Mouse (Mus musculus) neural tube, embryonic 14.5 days (tissue): Measurements from ENCODE around the gene Tmem141. TPM values are rescaled to one million over a fixed set of nuclear protein-coding genes. Genes with fewer than 3 reads are reported as not detected.

Source experiments
- ATAC-seq: fragments of 200-750 bp; cut with Nextera tagmentation; 2 replicates; pipeline ENCODE4 v1.8.0; 2017; ENCODE audit warnings: low read depth, mild to moderate bottlenecking, moderate TSS enrichment, moderate library complexity
- H3K27ac ChIP-seq: fragments of 300-500 bp; sonication (generic); 2 replicates; pipeline ENCODE4 v1.5.1; 2014; ENCODE audit warnings: low read depth, mild to moderate bottlenecking, control low read depth, low read length, moderate library complexity, mixed read lengths
- H3K27me3 ChIP-seq: fragments of 300-500 bp; sonication (generic); 2 replicates; pipeline ENCODE4 v1.6.1; 2014; ENCODE audit warnings: low read length; ENCODE audit not compliant: control insufficient read depth, insufficient read depth
- H3K36me3 ChIP-seq: fragments of 300-500 bp; sonication (generic); 2 replicates; pipeline ENCODE4 v1.6.1; 2014; ENCODE audit warnings: low read length, mixed read lengths; ENCODE audit not compliant: control insufficient read depth, insufficient read depth
- H3K4me1 ChIP-seq: fragments of 300-500 bp; sonication (generic); 2 replicates; pipeline ENCODE4 v1.6.1; 2014; ENCODE audit warnings: low read length; ENCODE audit not compliant: control insufficient read depth, insufficient read depth
- H3K4me2 ChIP-seq: fragments of 300-500 bp; sonication (generic); 2 replicates; pipeline ENCODE4 v1.6.1; 2014; ENCODE audit warnings: mild to moderate bottlenecking, low read depth, low read length, control low read depth
- H3K4me3 ChIP-seq: fragments of 300-500 bp; sonication (generic); 2 replicates; pipeline ENCODE4 v1.5.1; 2014; ENCODE audit warnings: low read depth, low read length, control low read depth, mixed read lengths
- H3K9ac ChIP-seq: fragments of 300-500 bp; sonication (generic); replicated peaks from 2 replicates; pipeline ENCODE4 v1.6.1; 2014; ENCODE audit warnings: low read depth, mild to moderate bottlenecking, control low read depth, low read length, mixed read lengths
- H3K9me3 ChIP-seq: fragments of 300-500 bp; sonication (generic); 2 replicates; pipeline ENCODE4 v1.6.1; 2016; ENCODE audit warnings: low read length; ENCODE audit not compliant: control insufficient read depth
- WGBS: fragments of 180-500 bp; shearing (Covaris S2); extraction: QIAGEN DNeasy Blood & Tissue Kit; methylation state at CpG from one replicate; pipeline ENCODE4 v1.1.7; 2014; 5-methylcytosine and 5-hydroxymethylcytosine counted together
- polyA plus RNA-seq: library from polyadenylated mRNA; unstranded; fragments of >200 nt; fragmentation: Nextera tagmentation; extraction: Ambion mirVana; gene quantifications from 2 replicates; pipeline ENCODE4 v1.2.1, GENCODE M21; 2014

The Tmem141 gene
- polyA plus RNA-seq, 1 experiment from 2014 or later, result 55.3 TPM

DNA sequence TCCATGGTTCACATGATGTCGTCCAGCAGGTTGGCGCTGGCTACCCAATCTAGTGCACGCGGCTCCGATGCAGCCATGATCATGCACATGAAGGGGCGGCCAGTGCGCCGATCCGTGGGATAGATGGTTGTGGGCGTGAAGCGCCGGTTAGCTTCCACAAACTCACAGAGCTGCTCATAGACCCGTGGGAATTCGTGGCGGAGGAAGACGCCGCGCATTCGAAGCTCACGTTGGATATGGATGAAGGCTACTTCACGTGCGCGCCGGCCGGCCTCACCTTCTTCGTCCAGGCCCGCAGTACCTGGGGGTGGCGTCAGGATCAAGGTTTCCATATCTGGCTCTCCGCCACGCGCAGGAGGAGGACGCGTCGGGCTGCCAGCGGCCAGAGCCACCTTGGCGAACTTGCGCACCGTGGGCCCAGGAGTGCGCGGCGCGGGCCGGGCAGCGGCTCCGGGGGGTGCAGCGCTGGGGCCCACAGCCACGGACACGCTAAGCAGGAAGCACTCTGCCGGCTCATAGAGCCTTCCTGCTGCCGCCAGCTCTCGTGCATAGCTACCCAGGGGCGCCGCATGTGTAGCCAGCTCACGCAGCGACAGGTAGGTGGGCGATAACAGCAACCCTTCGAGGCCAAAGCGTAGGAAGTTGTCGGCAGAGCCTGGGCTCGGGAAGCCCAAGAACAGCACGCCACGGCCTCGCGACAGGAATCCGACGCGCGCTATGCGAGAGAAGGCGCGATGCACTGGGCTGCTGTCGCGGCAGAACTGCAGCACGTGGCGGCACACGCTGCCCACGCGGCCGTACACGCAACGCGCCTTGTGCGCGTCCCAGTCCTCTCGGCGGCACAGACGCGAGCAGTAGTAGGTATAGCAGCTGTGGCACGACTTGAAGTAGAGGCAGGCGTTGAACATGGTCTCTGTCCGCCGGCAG lies 44.6 kb downstream of the Tmem141 start:
- H3K4me2 ChIP-seq, result peak overlapping the region; percentile 27
- 13% methylated on average over 91 of the region's 92 CpGs for WGBS
- H3K9ac ChIP-seq, result no peak overlapping the region
- peaks cover 41% of the 10 kb centered on the region for H3K27me3 ChIP-seq
- peaks cover 46% of the 10 kb centered on the region for H3K4me1 ChIP-seq
- no peaks in the 10 kb centered on the region for H3K9me3 ChIP-seq
- peaks cover 3% of the 10 kb centered on the region; the same call in 1 of the 2 replicates for H3K36me3 ChIP-seq
- H3K27ac ChIP-seq, result no peak overlapping the region
- no peak for ATAC-seq
- peak overlapping the region; percentile 16; the same call in 1 of the 2 replicates for H3K4me3 ChIP-seq

DNA sequence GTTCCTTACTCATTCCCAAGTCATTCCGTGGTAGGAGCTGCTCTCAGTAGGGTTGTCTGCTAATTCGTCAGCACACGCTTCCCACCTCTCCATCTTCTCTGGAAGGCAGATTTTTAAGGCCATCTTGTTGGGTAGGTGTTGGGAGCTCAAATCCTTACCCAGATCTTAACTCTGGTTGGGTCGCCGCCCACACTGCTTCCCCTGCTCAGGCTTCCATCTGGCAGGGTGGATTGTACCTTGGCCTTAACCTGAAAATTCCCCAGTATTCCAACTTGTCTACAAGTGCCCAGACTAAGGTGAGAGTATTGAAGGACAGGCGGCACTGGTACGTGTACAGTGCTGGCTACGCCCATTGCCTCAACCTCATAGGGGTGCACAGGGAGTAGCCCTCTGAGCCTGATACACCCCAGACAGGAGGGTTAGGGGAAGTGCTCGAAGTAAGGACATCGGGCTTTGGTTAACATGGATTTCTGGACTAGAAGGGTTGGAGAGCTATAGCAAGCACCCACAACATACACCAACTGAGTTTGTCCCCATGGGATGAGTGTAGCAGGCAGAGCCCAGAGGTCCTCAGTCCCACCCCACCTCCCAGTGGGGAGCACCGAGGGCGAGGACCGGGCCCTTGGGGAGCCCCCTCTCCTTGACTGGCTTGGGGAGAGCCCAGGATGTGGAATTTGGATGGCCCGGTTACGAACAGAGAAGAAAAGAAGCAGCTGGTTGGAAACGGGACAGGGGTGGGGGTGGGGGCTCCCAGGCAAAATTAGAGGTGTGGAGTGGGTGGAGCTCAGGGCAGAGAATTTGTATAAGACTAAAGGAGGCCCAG lies 45.6 kb downstream of the Tmem141 start:
- H3K36me3 ChIP-seq, result peaks cover 3% of the 10 kb centered on the region; the same call in 1 of the 2 replicates
- H3K27ac ChIP-seq, result no peak overlapping the region
- ATAC-seq, result no peak
- no peak overlapping the region for H3K9ac ChIP-seq
- WGBS, result 78% methylated on average over 16 of the region's 16 CpGs
- peaks cover 39% of the 10 kb centered on the region for H3K4me1 ChIP-seq
- no peak overlapping the region for H3K4me3 ChIP-seq
- H3K9me3 ChIP-seq, result no peaks in the 10 kb centered on the region
- H3K27me3 ChIP-seq, result peaks cover 41% of the 10 kb centered on the region
- H3K4me2 ChIP-seq, result no peak overlapping the region

DNA sequence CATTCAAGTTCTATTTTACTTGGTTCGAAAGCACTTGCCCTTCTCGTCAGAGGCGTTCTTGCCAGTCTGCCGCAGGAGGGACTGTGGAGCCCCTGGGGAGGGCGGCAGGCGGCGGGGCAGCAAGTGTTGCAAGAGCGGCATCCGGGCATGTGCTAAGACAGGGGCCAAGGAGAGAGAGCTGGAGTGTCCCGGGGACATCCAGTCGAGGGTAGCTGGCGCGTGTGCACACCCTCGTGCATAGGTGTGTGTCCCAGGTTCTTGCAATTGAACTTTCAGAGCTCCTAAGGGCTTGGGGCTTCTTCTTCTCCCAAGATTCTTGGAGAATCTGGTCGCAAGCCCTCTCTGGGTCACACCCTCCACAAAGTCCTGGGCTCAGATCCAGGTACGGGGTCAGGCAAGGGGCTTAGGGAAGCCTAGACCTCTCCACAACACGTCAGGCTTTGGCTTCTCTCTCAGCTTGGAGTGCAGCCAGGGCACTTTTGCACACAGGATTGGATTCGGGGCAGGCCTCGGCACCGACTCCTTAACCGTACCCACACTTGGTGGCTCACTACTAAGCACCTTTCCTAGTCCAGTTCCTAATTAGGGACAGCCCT lies 46.3 kb downstream of the Tmem141 start:
- WGBS, result 16% methylated on average over 21 of the region's 21 CpGs
- peaks cover 34% of the 10 kb centered on the region for H3K4me1 ChIP-seq
- peak; percentile 11; the same call in 1 of the 2 replicates for ATAC-seq
- H3K9me3 ChIP-seq, result no peaks in the 10 kb centered on the region
- peak overlapping the region; percentile 45 for H3K4me3 ChIP-seq
- H3K27me3 ChIP-seq, result peaks cover 40% of the 10 kb centered on the region
- peak overlapping the region; percentile 66 for H3K4me2 ChIP-seq
- H3K36me3 ChIP-seq, result peaks cover 3% of the 10 kb centered on the region; the same call in 1 of the 2 replicates
- H3K27ac ChIP-seq, result peak overlapping the region; percentile 82
- peak overlapping the region; percentile 58 for H3K9ac ChIP-seq

DNA sequence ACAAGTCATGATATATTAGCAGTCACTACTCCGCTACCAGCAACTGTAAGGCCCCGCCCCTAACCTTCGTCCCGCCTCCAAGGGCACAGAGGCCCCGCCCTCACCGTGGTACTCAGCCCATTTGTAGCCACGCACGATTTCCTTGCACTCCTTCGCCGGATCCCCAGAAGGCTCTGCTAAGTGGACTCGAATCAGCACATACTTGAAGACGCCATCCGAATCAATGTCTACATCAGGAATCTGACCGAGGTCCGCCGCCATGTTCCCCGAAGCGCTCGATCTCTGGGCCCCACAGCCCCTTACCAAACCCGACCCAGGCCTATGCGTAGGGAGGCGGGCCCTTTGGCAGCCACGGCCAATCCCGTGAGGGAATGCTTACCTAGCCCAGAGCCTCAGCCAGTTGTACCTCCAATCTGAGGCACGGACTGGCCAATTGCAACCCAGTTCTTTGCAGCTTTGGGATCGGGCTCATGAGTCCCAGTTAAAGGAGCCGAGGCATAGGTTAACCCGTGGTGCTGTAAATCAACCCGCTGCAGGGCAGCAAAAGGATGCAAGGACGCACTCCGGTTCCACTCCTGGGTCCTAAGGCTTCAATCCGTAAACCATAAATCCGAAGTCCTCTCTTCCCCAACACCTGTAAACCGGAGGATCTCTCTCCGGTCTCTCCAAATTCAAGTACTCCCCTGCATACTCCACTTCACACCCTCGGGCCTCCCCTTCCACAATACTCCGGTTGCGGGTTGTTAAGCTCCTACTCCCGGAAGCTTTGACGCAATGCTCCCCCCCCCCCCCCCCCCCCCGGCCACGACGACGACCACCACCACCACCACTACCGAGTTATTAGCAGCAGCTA lies 47.0 kb downstream of the Tmem141 start, which contains the start of the genes Mamdc4 and Phpt1:
Gene Mamdc4, minus strand, starts transcription at position 267 of the 853 bp plus-strand sequence.
Gene Phpt1, minus strand, starts transcription at position 646 of the 853 bp plus-strand sequence.
- Histone ChIP-seq H3K9me3 (no peaks in the 10 kb centered on the region), H3K27me3 (peaks cover 33% of the 10 kb centered on the region), H3K9ac (peak within 1 kb of the TSS; percentile 58), H3K27ac (peak within 1 kb of the TSS; percentile 82), H3K4me3 (peak within 1 kb of the TSS; percentile 45), H3K4me1 (peaks cover 28% of the 10 kb centered on the region), H3K4me2 (peak within 1 kb of the TSS; percentile 74), H3K36me3 (peaks cover 3% of the 10 kb centered on the region; the same call in 1 of the 2 replicates)
- peak; percentile 98 for ATAC-seq
- WGBS, result under 1% methylated on average over 42 of the region's 45 CpGs

DNA sequence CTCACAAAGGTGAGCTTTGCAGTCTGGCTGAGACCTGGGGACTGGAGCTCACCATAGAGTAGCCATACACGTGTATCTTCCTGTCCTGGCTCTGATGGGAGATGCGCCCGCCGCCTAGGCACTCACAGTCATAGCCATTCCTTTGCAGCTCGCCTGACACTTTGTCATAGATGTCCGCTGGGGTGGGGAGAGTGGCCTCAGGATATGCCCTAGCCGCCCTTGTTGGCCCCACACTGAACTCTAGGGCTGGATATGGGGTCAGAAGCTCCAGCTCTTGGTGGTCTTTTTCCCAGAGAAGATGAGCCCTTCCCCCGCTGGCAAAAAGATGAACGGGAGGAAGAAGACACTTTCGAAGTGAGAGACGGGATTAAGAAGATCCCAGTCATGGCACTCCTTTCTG lies 47.7 kb downstream of the Tmem141 start:
- no peak for ATAC-seq
- Histone ChIP-seq H3K4me3 (peak overlapping the region; percentile 45), H3K36me3 (peaks cover 4% of the 10 kb centered on the region; the same call in 1 of the 2 replicates), H3K4me1 (peaks cover 25% of the 10 kb centered on the region), H3K9ac (peak overlapping the region; percentile 58), H3K4me2 (peak overlapping the region; percentile 74), H3K27me3 (peaks cover 26% of the 10 kb centered on the region), H3K9me3 (no peaks in the 10 kb centered on the region), H3K27ac (peak overlapping the region; percentile 82; the same call in 1 of the 2 replicates)
- 16% methylated on average over 11 of the region's 11 CpGs for WGBS

DNA sequence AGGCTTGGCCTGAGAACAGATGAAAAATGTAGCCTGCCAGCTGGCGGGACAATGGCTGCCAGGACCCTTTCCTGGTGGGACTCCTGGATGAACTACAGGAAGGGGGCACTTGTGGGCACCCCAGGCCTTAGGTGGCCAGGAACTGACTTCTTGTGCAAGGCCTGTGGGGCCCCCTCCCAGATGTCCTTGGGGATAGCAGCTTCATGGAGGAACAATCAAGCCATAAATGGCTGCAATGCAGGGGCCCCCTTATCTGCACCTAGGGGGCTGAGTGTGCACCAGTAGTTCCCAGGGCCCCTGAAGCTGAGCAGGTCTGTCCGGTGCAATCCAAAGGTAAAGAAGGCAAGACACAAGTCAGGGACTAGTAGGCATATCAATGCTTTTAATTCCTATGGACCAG lies 48.7 kb downstream of the Tmem141 start:
- ATAC-seq, result no peak
- H3K4me1 ChIP-seq, result peaks cover 24% of the 10 kb centered on the region
- no peak overlapping the region for H3K4me3 ChIP-seq
- H3K9me3 ChIP-seq, result no peaks in the 10 kb centered on the region
- H3K27ac ChIP-seq, result no peak overlapping the region
- 95% methylated on average over 2 of the region's 2 CpGs for WGBS
- H3K9ac ChIP-seq, result no peak overlapping the region
- peaks cover 16% of the 10 kb centered on the region for H3K27me3 ChIP-seq
- no peak overlapping the region for H3K4me2 ChIP-seq
- H3K36me3 ChIP-seq, result peaks cover 5% of the 10 kb centered on the region; the same call in 1 of the 2 replicates

DNA sequence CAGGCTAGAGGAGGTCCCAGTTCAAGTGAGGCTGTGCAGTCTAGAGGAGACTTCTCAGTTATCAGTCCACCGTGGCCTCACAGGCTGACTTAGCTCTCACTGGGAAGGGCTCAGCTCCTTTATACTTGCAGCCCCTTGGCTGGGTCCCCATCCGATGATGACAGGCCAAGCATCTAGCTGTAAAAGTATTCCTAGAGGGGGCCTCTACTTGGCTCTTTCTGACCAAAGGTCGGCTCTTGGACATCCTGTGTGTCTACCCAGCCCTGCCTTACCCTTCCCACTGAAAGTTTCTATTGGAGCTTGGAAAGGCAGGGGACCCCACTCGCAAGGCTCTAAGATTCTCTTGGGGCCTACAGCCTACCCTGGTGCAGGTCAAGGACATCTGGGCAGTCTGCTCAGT lies 50.6 kb downstream of the Tmem141 start:
- H3K9me3 ChIP-seq, result no peaks in the 10 kb centered on the region
- ATAC-seq, result no peak
- no peak overlapping the region for H3K4me2 ChIP-seq
- 96% methylated on average over 4 of the region's 4 CpGs for WGBS
- H3K27ac ChIP-seq, result no peak overlapping the region
- H3K9ac ChIP-seq, result no peak overlapping the region
- peaks cover 5% of the 10 kb centered on the region; the same call in 1 of the 2 replicates for H3K36me3 ChIP-seq
- no peaks in the 10 kb centered on the region for H3K27me3 ChIP-seq
- H3K4me1 ChIP-seq, result peaks cover 14% of the 10 kb centered on the region
- H3K4me3 ChIP-seq, result no peak overlapping the region
